Mouse (Mus musculus) layer of hippocampus, adult 11-12 months (tissue): ENCODE measurements at regions not wholly inside any gene's neighbourhood (a gene's known extent, or its start where the extent isn't known, plus 50 kb on each side); places are given as distances from the start of the nearest gene placed in this dataset.
A peak's percentile ranks its signal among the peaks of the same experiment; 100 is the strongest.

Experiments
- DNase-seq: peaks from one replicate; pipeline ENCODE4 v3.0.0; 2022; ENCODE audit warnings: low spot score

- no peak for DNase-seq
Observed at GRCm38 (mm10) chr3:40070137-40070667, 460.9 kb upstream of the Intu start.

GRCm38 (mm10) chr3:40076824-40077223 lies 454.3 kb upstream of the Intu start:
- DNase-seq = no peak

GRCm38 (mm10) chr3:40085116-40085515 lies 446.0 kb upstream of the Intu start:
- no peak for DNase-seq

GRCm38 (mm10) chr3:40091773-40092343 lies 439.2 kb upstream of the Intu start:
- DNase-seq = no peak

GRCm38 (mm10) chr3:40092765-40093368 lies 438.2 kb upstream of the Intu start:
- no peak for DNase-seq

- no peak for DNase-seq
Observed at GRCm38 (mm10) chr3:40094040-40094439, 437.0 kb upstream of the Intu start.

GRCm38 (mm10) chr3:40094701-40095100 lies 436.4 kb upstream of the Intu start:
- no peak for DNase-seq

- no peak for DNase-seq
Observed at GRCm38 (mm10) chr3:40102698-40103097, 428.4 kb upstream of the Intu start.

GRCm38 (mm10) chr3:40114811-40115210 lies 416.3 kb upstream of the Intu start:
- DNase-seq = no peak

GRCm38 (mm10) chr3:40118551-40118950 lies 412.5 kb upstream of the Intu start:
- DNase-seq = no peak

- no peak for DNase-seq
Observed at GRCm38 (mm10) chr3:40119462-40119861, 411.6 kb upstream of the Intu start.

- DNase-seq = peak; percentile 73
Observed at GRCm38 (mm10) chr3:40120298-40120875, 410.7 kb upstream of the Intu start.

GRCm38 (mm10) chr3:40123558-40124236 lies 407.4 kb upstream of the Intu start:
- DNase-seq = no peak

GRCm38 (mm10) chr3:40126903-40127302 lies 404.2 kb upstream of the Intu start:
- DNase-seq = no peak

- no peak for DNase-seq
Observed at GRCm38 (mm10) chr3:40130858-40131584, 400.1 kb upstream of the Intu start.

GRCm38 (mm10) chr3:40138671-40139070 lies 392.4 kb upstream of the Intu start:
- DNase-seq = no peak

- DNase-seq = no peak
Observed at GRCm38 (mm10) chr3:40142229-40142628, 388.9 kb upstream of the Intu start.

GRCm38 (mm10) chr3:40158631-40159030 lies 372.5 kb upstream of the Intu start:
- DNase-seq = peak; percentile 49

- DNase-seq = no peak
Observed at GRCm38 (mm10) chr3:40159591-40160145, 371.4 kb upstream of the Intu start.

GRCm38 (mm10) chr3:40164181-40164580 lies 366.9 kb upstream of the Intu start:
- DNase-seq = peak; percentile 55

GRCm38 (mm10) chr3:40167970-40168626 lies 363.0 kb upstream of the Intu start:
- DNase-seq = no peak
